Mouse (Mus musculus): ENCODE data around the gene March10.

DNA sequence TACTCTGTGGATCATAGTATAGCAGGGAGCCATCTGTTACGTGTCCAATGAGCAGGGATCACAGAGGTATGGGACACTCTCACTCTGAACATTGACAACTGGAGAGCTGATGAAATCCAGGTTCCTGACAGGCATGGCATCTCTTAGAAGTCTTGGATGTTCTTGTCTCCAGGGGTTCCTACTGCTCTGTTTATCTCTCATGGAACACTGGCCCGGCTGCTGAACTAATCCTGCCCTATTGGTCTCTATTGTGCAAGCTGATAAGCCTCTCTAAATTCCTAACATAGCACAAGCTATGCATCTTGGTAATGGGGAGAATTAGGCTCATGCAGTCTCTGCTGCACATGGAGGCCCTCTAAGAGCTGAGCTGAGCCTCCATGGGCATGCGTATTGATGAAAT, 48.5 kb upstream of the March10 start:
- TF ChIP-seq POLR2A (IDR thresholded peaks at IDR 0.05; ENCODE audit: insufficient read length, low read depth) (no peak), MYOD1 (IDR thresholded peaks at IDR 0.05; ENCODE audit: control insufficient read depth in 1 of 3, insufficient read length in 2 of 3, low read depth in 2 of 3) (no peak), MAX (IDR thresholded peaks at IDR 0.05; ENCODE audit: low read depth) (no peak), USF1 (IDR thresholded peaks at IDR 0.05; ENCODE audit: low read depth) (no peak), TCF12 (IDR thresholded peaks at IDR 0.05; ENCODE audit: insufficient read depth, poor library complexity, severe bottlenecking) (no peak), REST (IDR thresholded peaks at IDR 0.05; ENCODE audit: insufficient read depth, insufficient read length) (no peak), SRF (IDR thresholded peaks at IDR 0.05; ENCODE audit: control insufficient read depth, insufficient read length, low read depth) (no peak), POLR2AphosphoS2 (IDR thresholded peaks at IDR 0.05; ENCODE audit: insufficient read length, low read depth) (no peak)
